Mouse (Mus musculus) myocyte (in vitro differentiated cells): Measurements from ENCODE around the gene Pigu.

Experiments used
- CEBPB ChIP-seq: IDR thresholded peaks from 2 replicates; pipeline ENCODE4 v1.6.1; 2011; ENCODE audit warnings: mild to moderate bottlenecking, moderate library complexity; ENCODE audit not compliant: poor library complexity, insufficient read depth, severe bottlenecking
- E2F4 ChIP-seq: IDR thresholded peaks from one replicate; pipeline ENCODE4 v1.6.1; 2011; ENCODE audit warnings: mild to moderate bottlenecking, control low read depth, moderate library complexity; ENCODE audit not compliant: insufficient read depth
- MAX ChIP-seq: IDR thresholded peaks from one replicate; pipeline ENCODE4 v1.6.1; 2011; ENCODE audit warnings: low read depth, mild to moderate bottlenecking, control low read depth
- MYOD1 ChIP-seq, 3 experiments: IDR thresholded peaks; one replicate each; pipeline ENCODE4 v1.6.1; 2011; ENCODE audit warnings: control low read depth in 2 of 3, low read depth in 2 of 3, mild to moderate bottlenecking in 2 of 3, moderate library complexity in 1 of 3; ENCODE audit not compliant: insufficient read length in 2 of 3, control insufficient read depth in 1 of 3
- MYOG ChIP-seq, 3 experiments: IDR thresholded peaks; one replicate each; pipeline ENCODE4 v1.6.1; 2011; ENCODE audit warnings: control low read depth in 2 of 3, low read depth in 2 of 3, mild to moderate bottlenecking in 2 of 3; ENCODE audit not compliant: insufficient read length in 2 of 3, control insufficient read depth in 1 of 3, insufficient read depth in 1 of 3
- POLR2A ChIP-seq: IDR thresholded peaks from one replicate; pipeline ENCODE4 v1.6.1; 2011; ENCODE audit warnings: low read depth, mild to moderate bottlenecking, control low read depth, moderate library complexity; ENCODE audit not compliant: insufficient read length
- POLR2AphosphoS2 ChIP-seq: IDR thresholded peaks from one replicate; pipeline ENCODE4 v1.6.1; 2011; ENCODE audit warnings: low read depth, control low read depth; ENCODE audit not compliant: insufficient read length
- REST ChIP-seq: IDR thresholded peaks from one replicate; pipeline ENCODE4 v1.6.1; 2011; ENCODE audit warnings: mild to moderate bottlenecking, control low read depth, moderate library complexity; ENCODE audit not compliant: insufficient read depth, insufficient read length
- SRF ChIP-seq: IDR thresholded peaks from one replicate; pipeline ENCODE4 v1.6.1; 2011; ENCODE audit warnings: low read depth; ENCODE audit not compliant: control insufficient read depth, insufficient read length
- TCF12 ChIP-seq: IDR thresholded peaks from one replicate; pipeline ENCODE4 v1.6.1; 2011; ENCODE audit warnings: mild to moderate bottlenecking, control low read depth; ENCODE audit not compliant: poor library complexity, insufficient read depth, severe bottlenecking
- TCF3 ChIP-seq: IDR thresholded peaks from one replicate; pipeline ENCODE4 v1.6.1; 2011; ENCODE audit warnings: low read depth, control low read depth; ENCODE audit not compliant: insufficient read length
- USF1 ChIP-seq: IDR thresholded peaks from one replicate; pipeline ENCODE4 v1.6.1; 2011; ENCODE audit warnings: low read depth, mild to moderate bottlenecking, control low read depth, moderate library complexity

DNA sequence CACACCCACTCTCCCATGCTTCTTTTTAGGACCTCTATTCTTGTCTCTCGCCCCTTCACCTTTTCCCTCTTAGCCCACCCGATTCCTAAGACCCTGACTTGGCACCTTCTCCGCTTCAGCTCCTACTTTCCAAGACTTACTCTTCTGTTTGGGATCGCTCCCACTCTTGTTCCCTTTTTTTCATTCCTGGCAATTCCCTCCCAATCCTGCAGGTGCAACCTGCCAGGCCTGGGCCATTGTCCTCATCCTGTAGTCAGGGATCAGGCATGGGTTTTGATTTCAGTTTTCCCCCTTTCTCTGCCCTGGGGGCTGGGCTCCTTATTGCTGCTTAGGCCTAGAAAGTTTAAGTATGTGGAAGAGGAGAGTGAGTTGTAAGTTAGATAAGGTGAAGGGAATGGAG lies 29.8 kb upstream of the Pigu start:
- TF ChIP-seq POLR2A (no peak), MAX (no peak), E2F4 (no peak), MYOG (IDR thresholded peaks at IDR 0.05; ENCODE audit: control insufficient read depth in 1 of 3, insufficient read depth in 1 of 3, insufficient read length in 2 of 3, low read depth in 2 of 3) (no peak), TCF12 (no peak), MYOD1 (IDR thresholded peaks at IDR 0.05; ENCODE audit: control insufficient read depth in 1 of 3, insufficient read length in 2 of 3, low read depth in 2 of 3) (no peak), USF1 (no peak), CEBPB (no peak), POLR2AphosphoS2 (no peak), TCF3 (no peak), SRF (no peak), REST (no peak)
